Mouse (Mus musculus): Measurements from ENCODE around the gene Hadhb.

- TF ChIP-seq ELF1 (IDR thresholded peaks at IDR 0.05; ENCODE audit: low read depth, low read length) (no peak), CTCF (conservative IDR thresholded peaks at IDR 0.05 in 1 of 2, IDR thresholded peaks at IDR 0.05 in 1 of 2; ENCODE audit: low read depth in 2 of 2, low read length in 2 of 2) (no peak), EP300 (IDR thresholded peaks at IDR 0.05; ENCODE audit: low read length) (no peak), IRF4 (IDR thresholded peaks at IDR 0.05; ENCODE audit: low read depth, low read length) (no peak), POLR2A (IDR thresholded peaks at IDR 0.05; ENCODE audit: low read depth, low read length) (no peak), TCF12 (IDR thresholded peaks at IDR 0.05; ENCODE audit: low read depth, low read length) (no peak), POLR2AphosphoS2 (IDR thresholded peaks at IDR 0.05; ENCODE audit: low read depth, low read length) (no peak), TBP (conservative IDR thresholded peaks at IDR 0.05; ENCODE audit: low read depth, low read length) (no peak), ZC3H11A (IDR thresholded peaks at IDR 0.05; ENCODE audit: low read depth, low read length) (no peak)
Measured at GRCm38 (mm10) chr5:30131246-30131645, 23.8 kb upstream of the Hadhb start.
